Mouse (Mus musculus) ES-E14 (cell line): ENCODE measurements around the gene AC161166.1. TPM values are rescaled to one million over a fixed set of nuclear protein-coding genes. Genes with fewer than 3 reads are reported as not detected.

ENCODE experiments used
- DNase-seq: peaks from one replicate; pipeline ENCODE4 v3.0.0-alpha.2; 2013; ENCODE audit warnings: low read depth, low spot score
- H3K27ac ChIP-seq: 2 replicates; pipeline ENCODE4 v1.5.1; 2012; ENCODE audit warnings: low read depth, mild to moderate bottlenecking, low read length, moderate library complexity, mixed read lengths; ENCODE audit not compliant: poor library complexity, insufficient read depth, severe bottlenecking
- H3K36me3 ChIP-seq: 2 replicates; pipeline ENCODE4 v1.6.1; 2012; ENCODE audit warnings: mild to moderate bottlenecking, low read length, moderate library complexity, mixed read lengths; ENCODE audit not compliant: control insufficient read depth, poor library complexity, insufficient read depth, severe bottlenecking
- H3K4me1 ChIP-seq, 2 experiments: fragments of 150-350 bp in 1 of 2; sonication (generic) in 1 of 2; 2 replicates each; pipeline ENCODE4 v1.6.1; 2012; ENCODE audit warnings: low read length in 2 of 2, mild to moderate bottlenecking in 1 of 2, mixed read lengths in 1 of 2; ENCODE audit not compliant: control insufficient read depth in 2 of 2, insufficient read depth in 2 of 2, poor library complexity in 1 of 2
- H3K4me3 ChIP-seq, 2 experiments: fragments of 150-350 bp in 1 of 2; sonication (generic) in 1 of 2; 2 replicates each; pipeline ENCODE4 v1.5.1; 2012; ENCODE audit warnings: low read length in 2 of 2, low read depth in 1 of 2, mild to moderate bottlenecking in 1 of 2, mixed read lengths in 1 of 2; ENCODE audit not compliant: insufficient read depth in 1 of 2, poor library complexity in 1 of 2, severe bottlenecking in 1 of 2
- H3K9ac ChIP-seq: 2 replicates; pipeline ENCODE4 v1.6.1; 2012; ENCODE audit warnings: low read depth, mild to moderate bottlenecking, low read length, mixed read lengths; ENCODE audit not compliant: poor library complexity, insufficient read depth, severe bottlenecking
- H3K9me3 ChIP-seq: fragments of 150-350 bp; sonication (generic); 2 replicates; pipeline ENCODE4 v1.6.1; 2012; ENCODE audit warnings: low read depth, mild to moderate bottlenecking, low read length; ENCODE audit not compliant: control insufficient read depth, insufficient read depth
- CHD2 ChIP-seq: IDR thresholded peaks from 2 replicates; pipeline ENCODE4 v1.6.1; 2014; ENCODE audit warnings: mild to moderate bottlenecking, low read depth, low read length, inconsistent platforms
- HCFC1 ChIP-seq: IDR thresholded peaks from 2 replicates; pipeline ENCODE4 v1.6.1; 2012; ENCODE audit warnings: low read length, inconsistent platforms, borderline replicate concordance; ENCODE audit not compliant: insufficient read depth
- MAFK ChIP-seq: IDR thresholded peaks from 2 replicates; pipeline ENCODE4 v1.6.1; 2014; ENCODE audit warnings: mild to moderate bottlenecking, low read depth, low read length, inconsistent platforms; ENCODE audit not compliant: insufficient read depth
- ZC3H11A ChIP-seq: IDR thresholded peaks from 2 replicates; pipeline ENCODE4 v1.6.1; 2012; ENCODE audit warnings: low read depth, mild to moderate bottlenecking, inconsistent platforms, low read length, borderline replicate concordance
- ZNF384 ChIP-seq: IDR thresholded peaks from 2 replicates; pipeline ENCODE4 v1.6.1; 2012; ENCODE audit warnings: low read depth, low read length, inconsistent platforms
- in situ Hi-C, 2 experiments: fragments of 600-800 bp; cut with MboI; formaldehyde crosslinking; loops; one replicate each; pipeline ENCODE4 v1.15.1; 2025; ENCODE audit warnings: low sequenced_read_pairs in 2 of 2, inconsistent platforms in 1 of 2; ENCODE audit not compliant: unreplicated experiment in 2 of 2
- total RNA-seq: library from RNA; depleted of rRNA; stranded (reverse); fragments of 300-350 nt; gene quantifications from 2 replicates; pipeline ENCODE4 v1.2.3, GENCODE M21; 2012

AC161166.1 gene
- total RNA-seq, 1 experiment, result 1.2 TPM

DNA sequence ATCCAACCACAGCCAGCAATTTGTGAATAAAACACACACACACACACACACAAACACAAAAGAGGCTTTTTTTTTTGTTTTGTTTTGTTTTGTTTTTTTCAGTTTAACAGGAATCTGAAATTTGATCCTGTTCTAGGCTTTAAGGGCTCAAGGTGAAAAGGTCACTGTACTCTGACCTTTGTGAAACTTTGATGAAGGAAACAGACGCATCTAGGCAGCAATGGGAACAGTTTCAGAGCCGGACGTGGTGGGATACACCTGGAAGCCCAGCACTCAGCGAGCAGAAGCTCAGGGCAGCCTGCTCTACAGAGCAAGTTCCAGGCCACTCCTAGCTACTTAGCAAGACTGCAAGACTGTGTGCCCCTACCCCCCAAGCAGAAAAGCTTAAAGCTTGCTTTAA lies 7.4 kb downstream of the AC161166.1 start:
- no peak for TF ChIP-seq MAFK
- TF ChIP-seq CHD2, result 0 out of 2 replicates have a peak, but pooled peaks have one; percentile 16
- TF ChIP-seq ZNF384, result peak; percentile 70
- Histone ChIP-seq H3K9ac (peak overlapping the region; percentile 27; the same call in 1 of the 2 replicates), H3K9me3 (no peaks in the 10 kb centered on the region), H3K27ac (peak overlapping the region; percentile 88; the same call in 1 of the 2 replicates), H3K4me1 (peaks cover 3 to 23% of the 10 kb centered on the region in 2 experiments; a peak in 3 of 4 replicates), H3K36me3 (no peaks in the 10 kb centered on the region), H3K4me3 (peak overlapping the region in 1 of 2 experiments; percentile 19; a peak in 1 of 4 replicates)
- DNase-seq, result no peak
- in situ Hi-C loops, result loop anchor here in 1 of 2 experiments (25.0 kb wide), 1 partner anchor 93 kb away; no protein-coding TSS in a partner anchor

DNA sequence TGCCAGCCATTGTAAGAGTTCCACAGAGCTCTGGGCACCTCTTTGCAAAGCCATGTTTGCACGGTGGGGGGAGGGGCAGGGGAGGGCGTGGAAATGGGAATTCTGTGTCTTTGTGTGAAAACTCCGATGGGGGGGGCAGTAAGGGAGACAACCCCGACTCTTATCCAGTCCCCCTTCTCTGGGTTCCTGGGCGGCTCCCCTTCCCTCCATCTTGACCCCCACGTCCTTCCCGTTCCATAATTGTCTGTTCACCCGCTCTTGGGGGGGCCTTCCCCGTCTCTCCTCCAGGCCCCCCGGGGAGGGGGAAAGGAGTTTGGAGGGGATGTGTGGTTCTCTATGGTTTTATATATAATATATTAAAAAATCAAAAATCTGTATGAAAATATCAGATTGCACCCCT lies 8.3 kb downstream of the AC161166.1 start:
- H3K27ac ChIP-seq, result peak overlapping the region; percentile 38; the same call in 1 of the 2 replicates

GRCm38 (mm10) chr7:24501492-24501891 lies 10.8 kb downstream of the AC161166.1 start:
- TF ChIP-seq CHD2 (no peak), MAFK (no peak), ZC3H11A (no peak), ZNF384 (no peak), HCFC1 (no peak)
- H3K36me3 ChIP-seq, result no peaks in the 10 kb centered on the region
- no peaks in the 10 kb centered on the region for H3K9me3 ChIP-seq
- no peak overlapping the region for H3K4me3 ChIP-seq
- DNase-seq, result no peak
- in situ Hi-C loops, result loop anchor here in 1 of 2 experiments (25.0 kb wide), 1 partner anchor 89 kb away; no protein-coding TSS in a partner anchor
- no peak overlapping the region for H3K9ac ChIP-seq
- H3K27ac ChIP-seq, result no peak overlapping the region
- peaks cover 3 to 28% of the 10 kb centered on the region in 2 experiments; a peak in 3 of 4 replicates for H3K4me1 ChIP-seq

More for the DNA sequence above, 8.3 kb downstream of the AC161166.1 start:
- H3K9me3 ChIP-seq, result no peaks in the 10 kb centered on the region
- H3K4me1 ChIP-seq, result peaks cover 3 to 28% of the 10 kb centered on the region in 2 experiments; a peak in 3 of 4 replicates
- H3K9ac ChIP-seq, result no peak overlapping the region
- in situ Hi-C loops, result loop anchor here in 1 of 2 experiments (25.0 kb wide), 1 partner anchor 92 kb away; no protein-coding TSS in a partner anchor
- no peak for DNase-seq
- H3K36me3 ChIP-seq, result no peaks in the 10 kb centered on the region
- TF ChIP-seq ZC3H11A (no peak), ZNF384 (no peak), MAFK (no peak)
- H3K4me3 ChIP-seq, result no peak overlapping the region

GRCm38 (mm10) chr7:24500929-24501328 lies 11.3 kb downstream of the AC161166.1 start:
- peak; percentile 75 for DNase-seq
- H3K9ac ChIP-seq, result no peak overlapping the region
- in situ Hi-C loops, result loop anchor here in 1 of 2 experiments (25.0 kb wide), 1 partner anchor 89 kb away; no protein-coding TSS in a partner anchor
- H3K36me3 ChIP-seq, result no peaks in the 10 kb centered on the region
- H3K27ac ChIP-seq, result no peak overlapping the region
- no peaks in the 10 kb centered on the region for H3K9me3 ChIP-seq
- peaks cover 3 to 28% of the 10 kb centered on the region in 2 experiments; a peak in 3 of 4 replicates for H3K4me1 ChIP-seq
- H3K4me3 ChIP-seq, result no peak overlapping the region
- TF ChIP-seq ZC3H11A (no peak), CHD2 (no peak)
